ENCODE assay signal across 10 mouse cellular contexts in the genomic region with DNA sequence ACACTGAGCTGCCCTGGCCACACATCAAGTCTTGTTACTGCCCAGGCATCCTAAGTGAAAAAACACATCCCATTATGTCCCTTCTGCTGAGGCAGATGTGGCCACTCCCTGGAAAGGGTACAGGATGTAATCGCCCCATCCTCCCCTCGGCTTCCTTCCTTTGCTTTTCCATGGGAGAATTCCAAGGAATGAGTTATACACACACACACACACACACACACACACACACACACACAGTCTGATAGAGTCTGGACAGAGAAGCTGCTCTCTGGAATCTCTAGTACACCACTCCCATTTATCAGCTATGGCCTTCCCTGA.
DNase-seq lines count a peak whose midpoint lies in the region; ATAC-seq and TF ChIP-seq lines count a peak whose summit lies in the region.
"Had no signal": no experiment of that assay in that cellular context is flagged by ENCODE, and none has a peak within 500 bp of the region (broad histone marks: within the 10 kb centered on the region; RNA-seq: fewer than 3 reads in every experiment).

No protein-coding gene starts in this region.

- no peaks in the 10 kb centered on the region; the same call in 1 of the 2 replicates for H3K4me1 ChIP-seq in embryonic facial prominence, embryonic 14.5 days (ENCODE audit: control insufficient read depth, insufficient read depth, low read length)
- no peaks in the 10 kb centered on the region for H3K4me1 ChIP-seq in hindbrain, embryonic 12.5 days
- no peaks in the 10 kb centered on the region for H3K4me1 ChIP-seq in liver, postnatal 0 days (ENCODE audit: insufficient read depth)
- H3K4me1 ChIP-seq: embryonic facial prominence, embryonic 15.5 days had no signal

- no peak for TF ChIP-seq CTCF in liver, postnatal 0 days (IDR thresholded peaks at IDR 0.05; ENCODE audit: low read depth)

- H3K36me3 ChIP-seq in embryonic facial prominence, embryonic 14.5 days (ENCODE audit: control insufficient read depth, insufficient read depth, low read length), result no peaks in the 10 kb centered on the region
- no peaks in the 10 kb centered on the region for H3K36me3 ChIP-seq in hindbrain, embryonic 12.5 days
- H3K36me3 ChIP-seq in liver, postnatal 0 days (replicated peaks; ENCODE audit: insufficient read depth, low read length), result no peaks in the 10 kb centered on the region
- H3K36me3 ChIP-seq: embryonic facial prominence, embryonic 15.5 days had no signal

- no peaks in the 10 kb centered on the region for H3K27me3 ChIP-seq in embryonic facial prominence, embryonic 14.5 days (replicated peaks; ENCODE audit: control insufficient read depth, insufficient read depth, low read length)
- no peaks in the 10 kb centered on the region for H3K27me3 ChIP-seq in hindbrain, embryonic 12.5 days
- no peaks in the 10 kb centered on the region for H3K27me3 ChIP-seq in liver, postnatal 0 days (ENCODE audit: insufficient read depth, low read length)
- H3K27me3 ChIP-seq: embryonic facial prominence, embryonic 15.5 days; Patski had no signal

- peak; percentile 41 for DNase-seq in adrenal gland, postnatal 10 days
- peak; percentile 27 for DNase-seq in embryonic facial prominence, embryonic 14.5 days (ENCODE audit: low spot score)
- DNase-seq in liver, postnatal 0 days, result peak; percentile 22
- DNase-seq in frontal cortex, postnatal 36 days (ENCODE audit: low spot score in 2 of 2), result no peak
- no peak for DNase-seq in ovary, postnatal 36 days (ENCODE audit: low spot score)
- no peak for DNase-seq in left cerebral cortex, adult 11 months (ENCODE audit: low spot score)
- no peak for DNase-seq in spleen, postnatal 14 days (ENCODE audit: low spot score in 2 of 2)

- 0 out of 2 replicates have a peak overlapping the region, but pooled peaks have one; percentile 65 for H3K27ac ChIP-seq in embryonic facial prominence, embryonic 14.5 days (replicated peaks; ENCODE audit: low read depth, low read length)
- H3K27ac ChIP-seq in hindbrain, embryonic 12.5 days, result peak overlapping the region; percentile 48; the same call in 1 of the 2 replicates
- 0 out of 2 replicates have a peak overlapping the region, but pooled peaks have one; percentile 55 for H3K27ac ChIP-seq in liver, postnatal 0 days (ENCODE audit: low read depth)
- H3K27ac ChIP-seq: embryonic facial prominence, embryonic 15.5 days had no signal

- no peaks in the 10 kb centered on the region for H3K9me3 ChIP-seq in embryonic facial prominence, embryonic 14.5 days (ENCODE audit: control insufficient read depth, low read length)
- H3K9me3 ChIP-seq in hindbrain, embryonic 12.5 days (replicated peaks), result no peaks in the 10 kb centered on the region
- H3K9me3 ChIP-seq in liver, postnatal 0 days (ENCODE audit: low read length), result no peaks in the 10 kb centered on the region
- H3K9me3 ChIP-seq: embryonic facial prominence, embryonic 15.5 days had no signal

- TF ChIP-seq EP300 in liver, postnatal 0 days (IDR thresholded peaks at IDR 0.05; ENCODE audit: low read depth), result no peak

- H3K9ac ChIP-seq in embryonic facial prominence, embryonic 14.5 days (ENCODE audit: low read depth, low read length), result no peak overlapping the region
- H3K9ac ChIP-seq in hindbrain, embryonic 12.5 days, result no peak overlapping the region
- no peak overlapping the region for H3K9ac ChIP-seq in liver, postnatal 0 days (replicated peaks)
- H3K9ac ChIP-seq: embryonic facial prominence, embryonic 15.5 days had no signal

- WGBS in embryonic facial prominence, embryonic 14.5 days, result 60% methylated on average over 2 of the region's 2 CpGs
- WGBS in hindbrain, embryonic 12.5 days, result 97% methylated on average over 2 of the region's 2 CpGs
- 48% methylated on average over 2 of the region's 2 CpGs for WGBS in liver, postnatal 0 days (ENCODE audit: insufficient replicate concordance)

- no peak overlapping the region for H3K4me2 ChIP-seq in embryonic facial prominence, embryonic 14.5 days (ENCODE audit: low read depth, low read length)
- H3K4me2 ChIP-seq in hindbrain, embryonic 12.5 days (replicated peaks), result no peak overlapping the region
- no peak overlapping the region for H3K4me2 ChIP-seq in liver, postnatal 0 days (ENCODE audit: low read depth, low read length)
- H3K4me2 ChIP-seq: embryonic facial prominence, embryonic 15.5 days had no signal

- ATAC-seq in embryonic facial prominence, embryonic 14.5 days (ENCODE audit: low read depth), result 0 out of 2 replicates have a peak, but pooled peaks have one; percentile 33
- ATAC-seq in hindbrain, embryonic 12.5 days (ENCODE audit: low FRiP score), result no peak
- peak; percentile 41; the same call in 1 of the 2 replicates for ATAC-seq in liver, postnatal 0 days
- ATAC-seq: Patski had no signal

- H3K4me3 ChIP-seq in embryonic facial prominence, embryonic 14.5 days (ENCODE audit: low read depth, low read length), result no peak overlapping the region
- H3K4me3 ChIP-seq in hindbrain, embryonic 12.5 days, result no peak overlapping the region
- no peak overlapping the region for H3K4me3 ChIP-seq in liver, postnatal 0 days (ENCODE audit: low read depth, low read length)
- H3K4me3 ChIP-seq: embryonic facial prominence, embryonic 15.5 days had no signal

Comparison
In these comparisons a context has a peak if more than half of its experiments do, and no peak if none do; other contexts are left out.
1. DNase-seq: peak in adrenal gland, postnatal 10 days (single experiment), embryonic facial prominence, embryonic 14.5 days (single experiment) and liver, postnatal 0 days (single experiment); none in frontal cortex, postnatal 36 days (0 of 2), ovary, postnatal 36 days (single experiment), left cerebral cortex, adult 11 months (single experiment) and spleen, postnatal 14 days (0 of 2).
2. Peak in every context shown above with its lines, with median percentiles within 50 percentile points of each other: H3K27ac ChIP-seq.